Mouse (Mus musculus) heart, adult 2 months (tissue): Measurements from ENCODE around the gene Btbd9.

Experiments
- CTCF ChIP-seq: fragments of 200-600 bp; IDR thresholded peaks from 2 replicates; pipeline ENCODE4 v1.8.1; 2022; ENCODE audit warnings: antibody characterized with exemption, mild to moderate bottlenecking, moderate library complexity
- POLR2A ChIP-seq: fragments of 200-500 bp; IDR thresholded peaks from 2 replicates; pipeline ENCODE4 v1.6.1; 2011; ENCODE audit warnings: mild to moderate bottlenecking, low read depth, low read length, control low read depth; ENCODE audit not compliant: insufficient read depth

DNA sequence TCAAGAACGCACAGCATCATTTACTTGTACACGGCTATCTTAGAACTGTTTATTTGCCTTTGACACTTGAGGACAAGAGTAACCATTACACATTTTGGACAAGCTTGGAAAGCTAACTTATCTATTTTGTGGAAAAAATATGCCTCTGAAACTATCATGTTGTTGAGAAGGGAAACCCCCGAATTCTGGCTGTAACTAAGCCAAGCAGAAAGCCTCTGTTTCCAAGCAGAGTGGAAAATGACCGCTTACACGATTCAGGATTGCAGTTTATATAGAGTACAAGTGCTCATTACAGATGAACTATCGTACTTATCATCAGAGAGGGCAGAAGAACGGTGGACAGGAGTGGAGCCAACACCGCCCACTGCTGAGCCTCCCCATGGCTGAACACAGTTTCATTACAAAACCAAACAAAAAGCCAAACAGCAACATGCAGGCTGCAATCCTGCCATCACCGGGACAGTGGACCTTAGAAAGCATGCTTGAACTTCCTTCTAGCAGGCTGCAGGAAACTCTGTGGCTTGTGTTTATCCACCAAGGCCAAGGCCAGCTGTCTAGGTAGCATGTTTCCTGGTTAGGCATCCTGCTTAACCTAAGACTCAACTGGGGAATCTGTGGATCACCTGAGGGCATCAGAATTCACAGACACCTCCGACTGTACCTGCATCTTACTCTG lies 314.8 kb downstream of the Btbd9 start:
- TF ChIP-seq POLR2A = no peak
- TF ChIP-seq CTCF = no peak
